In the genomic region with DNA sequence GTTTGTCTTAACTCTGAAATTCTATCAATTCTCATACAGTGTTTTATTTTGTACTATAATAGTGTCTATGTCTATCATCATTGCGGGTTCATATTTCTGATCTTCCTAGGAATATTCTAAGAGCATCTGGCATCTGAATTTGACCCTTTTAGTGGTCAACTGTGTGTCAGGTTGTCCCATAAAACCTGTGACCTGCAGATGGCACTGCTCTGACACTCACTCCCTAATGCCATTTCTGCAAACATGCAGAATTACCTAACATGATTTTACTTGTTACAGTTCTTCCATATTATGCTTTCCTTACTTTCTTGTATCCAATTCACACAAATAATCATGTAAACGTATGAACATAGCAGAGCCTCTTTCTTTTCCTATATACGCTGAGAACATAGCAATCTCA, we compare ENCODE assay signal across 23 mouse cellular contexts.
A peak's percentile ranks its signal among the peaks of the same experiment; 100 is the strongest.
DNase-seq lines count a peak whose midpoint lies in the region; ATAC-seq and TF ChIP-seq lines count a peak whose summit lies in the region.
"Had no signal": no experiment of that assay in that cellular context is flagged by ENCODE, and none has a peak within 500 bp of the region (broad histone marks: within the 10 kb centered on the region; RNA-seq: fewer than 3 reads in every experiment).

No protein-coding gene starts in this region.

- H3K9me3 ChIP-seq in forebrain, postnatal 0 days (ENCODE audit: low read length) = no peaks in the 10 kb centered on the region
- no peaks in the 10 kb centered on the region for H3K9me3 ChIP-seq in forebrain, embryonic 10.5 days
- H3K9me3 ChIP-seq: embryonic facial prominence, embryonic 12.5 days; heart, embryonic 12.5 days; hindbrain, embryonic 15.5 days; lung, embryonic 15.5 days; megakaryocyte, embryonic 14.5 days; neural tube, embryonic 12.5 days had no signal

- H3K9ac ChIP-seq in forebrain, postnatal 0 days = no peak overlapping the region
- H3K9ac ChIP-seq: embryonic facial prominence, embryonic 12.5 days; heart, embryonic 12.5 days; hindbrain, embryonic 15.5 days; lung, embryonic 15.5 days; neural tube, embryonic 12.5 days had no signal

- intact Hi-C loops in left cerebral cortex, adult 2 months (cut with DNase I) = loop anchor here (10.0 kb wide), 1 partner anchor 434 kb away; no protein-coding TSS in a partner anchor
- intact Hi-C loops in left cerebral cortex, postnatal 14 days (cut with DNase I) = no loop called here

- DNase-seq in forebrain, postnatal 0 days = no peak
- DNase-seq in forebrain, embryonic 10.5 days (ENCODE audit: extremely low spot score, low spot score) = no peak
- DNase-seq in left cerebral cortex, adult 2 months (ENCODE audit: extremely low spot score in 1 of 2, low spot score in 2 of 2) = no peak
- DNase-seq in left cerebral cortex, postnatal 14 days (ENCODE audit: low spot score in 2 of 2) = no peak
- peak; percentile 14 for DNase-seq in 3T3-L1 (ENCODE audit: low read depth, low spot score)
- peak; percentile 20 for DNase-seq in brain, adult 2 months (ENCODE audit: low read depth, low spot score)
- no peak for DNase-seq in frontal cortex, postnatal 10 days (ENCODE audit: low spot score in 2 of 2)
- DNase-seq: adrenal gland, adult 2 months; B cell, adult 2 months; cerebellum, adult 18-20 months; gastrocnemius, postnatal 25 days; heart, postnatal 36 days; kidney, adult 8-10 months; kidney, postnatal 4 days; right cerebral cortex, postnatal 25 days; thymus, postnatal 25 days had no signal

- no peak overlapping the region for H3K4me3 ChIP-seq in forebrain, postnatal 0 days (ENCODE audit: low read depth, low read length)
- no peak overlapping the region for H3K4me3 ChIP-seq in forebrain, embryonic 10.5 days
- H3K4me3 ChIP-seq in left cerebral cortex, adult 2 months = no peak overlapping the region
- H3K4me3 ChIP-seq: embryonic facial prominence, embryonic 12.5 days; heart, embryonic 12.5 days; hindbrain, embryonic 15.5 days; lung, embryonic 15.5 days; megakaryocyte, embryonic 14.5 days; neural tube, embryonic 12.5 days had no signal

- H3K27ac ChIP-seq in forebrain, postnatal 0 days (ENCODE audit: low read depth, low read length) = no peak overlapping the region
- no peak overlapping the region for H3K27ac ChIP-seq in forebrain, embryonic 10.5 days
- no peak overlapping the region for H3K27ac ChIP-seq in left cerebral cortex, adult 2 months
- H3K27ac ChIP-seq: embryonic facial prominence, embryonic 12.5 days; hindbrain, embryonic 15.5 days; lung, embryonic 15.5 days; neural tube, embryonic 12.5 days had no signal

- WGBS in forebrain, postnatal 0 days = 89% methylated on average over 3 of the region's 3 CpGs
- 87% methylated on average over 3 of the region's 3 CpGs for WGBS in forebrain, embryonic 10.5 days

- H3K36me3 ChIP-seq in forebrain, postnatal 0 days (ENCODE audit: insufficient read depth) = peaks cover 16% of the 10 kb centered on the region
- peaks cover 15% of the 10 kb centered on the region for H3K36me3 ChIP-seq in forebrain, embryonic 10.5 days (replicated peaks)
- H3K36me3 ChIP-seq: embryonic facial prominence, embryonic 12.5 days; lung, embryonic 15.5 days had no signal

- H3K4me2 ChIP-seq in forebrain, postnatal 0 days (ENCODE audit: low read depth) = no peak overlapping the region
- H3K4me2 ChIP-seq: embryonic facial prominence, embryonic 12.5 days; heart, embryonic 12.5 days; hindbrain, embryonic 15.5 days; lung, embryonic 15.5 days; neural tube, embryonic 12.5 days had no signal

- H3K4me1 ChIP-seq in forebrain, postnatal 0 days (ENCODE audit: insufficient read depth) = no peaks in the 10 kb centered on the region
- H3K4me1 ChIP-seq in forebrain, embryonic 10.5 days = no peaks in the 10 kb centered on the region
- H3K4me1 ChIP-seq: embryonic facial prominence, embryonic 12.5 days; heart, embryonic 12.5 days; hindbrain, embryonic 15.5 days; lung, embryonic 15.5 days; megakaryocyte, embryonic 14.5 days; neural tube, embryonic 12.5 days had no signal

- H3K27me3 ChIP-seq in forebrain, postnatal 0 days (ENCODE audit: insufficient read depth, low read length) = no peaks in the 10 kb centered on the region
- no peaks in the 10 kb centered on the region for H3K27me3 ChIP-seq in forebrain, embryonic 10.5 days (ENCODE audit: poor library complexity, severe bottlenecking)
- H3K27me3 ChIP-seq: embryonic facial prominence, embryonic 12.5 days; heart, embryonic 12.5 days; hindbrain, embryonic 15.5 days; lung, embryonic 15.5 days; megakaryocyte, embryonic 14.5 days; neural tube, embryonic 12.5 days had no signal

- ATAC-seq in forebrain, postnatal 0 days = no peak
- ATAC-seq in erythroblast, adult 5-6 weeks (replicated peaks; ENCODE audit: low FRiP score, poor library complexity, severe bottlenecking) = no peak

- peak; percentile 27 for TF ChIP-seq CTCF in forebrain, postnatal 0 days (IDR thresholded peaks at IDR 0.05; ENCODE audit: low read depth)
- peak; percentile 26 for TF ChIP-seq CTCF in left cerebral cortex, adult 2 months (IDR thresholded peaks at IDR 0.05)

Comparison
In these comparisons a context has a peak if more than half of its experiments do, and no peak if none do; other contexts are left out.
1. DNase-seq: peak in 3T3-L1 (single experiment) and brain, adult 2 months (single experiment); none in forebrain, postnatal 0 days (single experiment), forebrain, embryonic 10.5 days (single experiment), left cerebral cortex, adult 2 months (0 of 2), left cerebral cortex, postnatal 14 days (0 of 2) and frontal cortex, postnatal 10 days (0 of 2).